Mouse (Mus musculus) forebrain, postnatal 0 days (tissue): ENCODE measurements around the gene Sdhb. TPM values are rescaled to one million over a fixed set of nuclear protein-coding genes. Genes with fewer than 3 reads are reported as not detected.

Source experiments
- ATAC-seq: fragments of 200-750 bp; cut with Nextera tagmentation; 2 replicates; pipeline ENCODE4 v1.8.0; 2017; ENCODE audit warnings: mild to moderate bottlenecking, moderate library complexity
- DNase-seq: peaks from one replicate; pipeline ENCODE4 v3.0.0-alpha.2; 2015
- H3K27ac ChIP-seq: fragments of 300-500 bp; sonication (generic); 2 replicates; pipeline ENCODE4 v1.5.1; 2014; ENCODE audit warnings: low read depth, mild to moderate bottlenecking, antibody characterized with exemption, low read length, moderate library complexity, mixed read lengths
- H3K27me3 ChIP-seq: fragments of 300-500 bp; sonication (generic); 2 replicates; pipeline ENCODE4 v1.6.1; 2014; ENCODE audit warnings: mild to moderate bottlenecking, low read length, mixed read lengths; ENCODE audit not compliant: insufficient read depth
- H3K36me3 ChIP-seq: fragments of 300-500 bp; sonication (generic); 2 replicates; pipeline ENCODE4 v1.6.1; 2014; ENCODE audit warnings: mild to moderate bottlenecking, moderate library complexity; ENCODE audit not compliant: insufficient read depth
- H3K4me1 ChIP-seq: fragments of 300-500 bp; sonication (generic); 2 replicates; pipeline ENCODE4 v1.6.1; 2014; ENCODE audit warnings: antibody characterized with exemption; ENCODE audit not compliant: insufficient read depth
- H3K4me2 ChIP-seq: fragments of 300-500 bp; sonication (generic); 2 replicates; pipeline ENCODE4 v1.6.1; 2014; ENCODE audit warnings: low read depth, mild to moderate bottlenecking, moderate library complexity
- H3K4me3 ChIP-seq: fragments of 300-500 bp; sonication (generic); 2 replicates; pipeline ENCODE4 v1.5.1; 2014; ENCODE audit warnings: low read depth, low read length, mixed read lengths
- H3K9ac ChIP-seq: fragments of 300-500 bp; sonication (generic); 2 replicates; pipeline ENCODE4 v1.6.1; 2014; ENCODE audit warnings: mild to moderate bottlenecking
- H3K9me3 ChIP-seq: fragments of 300-500 bp; sonication (generic); 2 replicates; pipeline ENCODE4 v1.6.1; 2016; ENCODE audit warnings: low read length
- CTCF ChIP-seq: sonication (generic); IDR thresholded peaks from 2 replicates; pipeline ENCODE4 v1.5.1; 2016; ENCODE audit warnings: antibody characterized with exemption, control low read depth, low read depth
- WGBS: fragments of 180-500 bp; shearing (Covaris S2); extraction: QIAGEN DNeasy Blood & Tissue Kit; methylation state at CpG from one replicate; pipeline ENCODE4 v1.1.7; 2014; 5-methylcytosine and 5-hydroxymethylcytosine counted together
- polyA plus RNA-seq: library from polyadenylated mRNA; unstranded; fragments of >200 nt; fragmentation: Nextera tagmentation; extraction: Ambion mirVana; gene quantifications from 2 replicates; pipeline ENCODE4 v1.2.1, GENCODE M21; 2015
- total RNA-seq: library from RNA; depleted of rRNA; stranded (reverse); fragments of >200 nt; gene quantifications from 2 replicates; pipeline ENCODE4 v1.2.3, GENCODE M21; 2014; rRNA removed

The Sdhb gene
- total and polyA plus RNA-seq, 2 experiments from 2014 or later: 254 to 564 TPM

DNA sequence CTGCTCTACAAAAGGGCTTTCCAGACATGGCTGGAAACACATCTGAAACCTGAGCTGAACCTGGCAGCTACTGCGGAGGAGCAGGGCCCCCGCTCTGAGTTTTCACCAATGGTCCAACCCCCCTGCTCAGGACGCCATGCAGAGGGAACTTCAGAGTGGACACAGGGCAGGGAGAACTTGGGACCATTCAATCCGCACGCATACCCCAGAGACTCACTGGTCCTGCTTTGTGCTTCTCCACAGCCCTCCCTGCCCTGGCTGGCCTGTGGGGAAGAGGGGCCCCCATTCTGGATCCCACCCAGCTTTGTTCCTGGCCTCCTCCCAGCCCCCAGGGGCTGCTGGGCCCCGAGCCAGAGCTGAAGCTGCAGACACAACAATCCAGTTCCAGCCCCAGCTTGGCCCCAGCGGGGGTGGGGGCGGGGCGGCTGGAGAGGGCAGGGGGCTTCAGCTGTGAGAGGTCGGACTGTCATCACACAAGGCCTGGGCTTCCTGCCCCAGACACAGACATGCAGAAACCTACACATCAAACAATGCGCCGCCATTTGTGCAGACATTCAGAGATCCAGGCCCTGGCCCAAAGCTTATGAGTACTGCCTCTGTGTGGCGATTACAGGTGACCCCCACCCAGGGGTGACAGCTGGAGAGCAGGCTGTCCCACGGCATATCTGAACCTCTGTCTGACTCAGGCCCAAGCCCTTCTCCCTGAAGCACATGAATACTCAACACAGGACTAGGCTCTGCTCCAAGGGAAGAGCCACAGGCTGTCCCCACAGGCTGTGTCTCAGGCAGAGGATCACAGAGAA is 60.0 kb downstream of the Sdhb start:
- no peak for TF ChIP-seq CTCF
- Histone ChIP-seq H3K27me3 (no peaks in the 10 kb centered on the region), H3K9me3 (no peaks in the 10 kb centered on the region), H3K4me2 (no peak overlapping the region), H3K4me3 (no peak overlapping the region), H3K36me3 (peaks cover 15% of the 10 kb centered on the region), H3K4me1 (peaks cover 9% of the 10 kb centered on the region; the same call in 1 of the 2 replicates), H3K9ac (peak overlapping the region; percentile 10; the same call in 1 of the 2 replicates), H3K27ac (peak overlapping the region; percentile 77)
- 12% methylated on average over 14 of the region's 14 CpGs for WGBS
- DNase-seq (peak; percentile 80), ATAC-seq (peak; percentile 68)

DNA sequence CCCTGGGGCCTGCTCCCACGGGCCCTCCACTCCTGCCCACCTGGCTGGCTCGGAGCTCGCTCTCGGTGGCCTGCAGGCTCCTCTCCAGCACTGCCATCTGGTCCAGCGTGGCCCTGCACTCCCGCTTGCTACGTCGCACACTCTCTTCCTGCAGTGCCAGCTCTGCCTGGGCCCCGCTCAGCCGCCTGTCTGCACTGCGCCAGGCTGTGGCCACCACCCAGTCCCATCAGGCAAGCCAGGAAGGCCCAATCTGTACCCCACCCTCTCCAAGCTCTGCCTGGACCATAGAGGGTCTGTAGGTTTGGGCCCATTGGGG is 60.6 kb downstream of the Sdhb start:
- 18% methylated on average over 11 of the region's 11 CpGs for WGBS
- no peaks in the 10 kb centered on the region for H3K27me3 ChIP-seq
- H3K9me3 ChIP-seq: no peaks in the 10 kb centered on the region
- peak overlapping the region; percentile 77 for H3K27ac ChIP-seq
- no peak for TF ChIP-seq CTCF
- peaks cover 9% of the 10 kb centered on the region; the same call in 1 of the 2 replicates for H3K4me1 ChIP-seq
- no peak overlapping the region for H3K4me3 ChIP-seq
- no peak overlapping the region for H3K4me2 ChIP-seq
- peaks cover 11% of the 10 kb centered on the region; the same call in 1 of the 2 replicates for H3K36me3 ChIP-seq
- peak overlapping the region; percentile 10; the same call in 1 of the 2 replicates for H3K9ac ChIP-seq
- peak; percentile 29 for ATAC-seq
- DNase-seq: no peak

DNA sequence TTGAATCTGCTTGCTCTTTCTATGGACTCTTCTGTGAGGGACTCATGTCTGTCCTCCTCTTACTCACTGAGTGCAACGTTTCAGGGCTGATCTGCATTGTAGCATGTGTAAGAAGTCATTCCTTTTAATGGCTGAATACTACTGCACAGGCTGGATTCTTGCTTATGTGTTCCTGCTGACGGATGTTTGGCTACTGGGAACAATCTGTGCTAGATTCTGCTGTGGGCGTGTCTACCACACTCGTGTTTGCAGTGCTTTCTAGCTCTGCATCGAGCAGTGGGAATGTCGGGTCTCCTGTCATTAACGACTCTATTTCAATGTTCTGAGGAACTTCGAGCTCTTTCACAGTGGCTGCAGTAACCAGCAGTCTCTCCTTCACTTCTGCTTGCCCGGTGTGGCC is 63.0 kb downstream of the Sdhb start:
- Histone ChIP-seq H3K9ac (no peak overlapping the region), H3K4me2 (no peak overlapping the region), H3K4me1 (peaks cover 9% of the 10 kb centered on the region; the same call in 1 of the 2 replicates), H3K9me3 (no peaks in the 10 kb centered on the region), H3K27me3 (no peaks in the 10 kb centered on the region), H3K27ac (no peak overlapping the region), H3K4me3 (no peak overlapping the region), H3K36me3 (peaks cover 18% of the 10 kb centered on the region; the same call in 1 of the 2 replicates)
- TF ChIP-seq CTCF: no peak
- 65% methylated on average over 9 of the region's 9 CpGs for WGBS
- ATAC-seq (no peak), DNase-seq (no peak)

DNA sequence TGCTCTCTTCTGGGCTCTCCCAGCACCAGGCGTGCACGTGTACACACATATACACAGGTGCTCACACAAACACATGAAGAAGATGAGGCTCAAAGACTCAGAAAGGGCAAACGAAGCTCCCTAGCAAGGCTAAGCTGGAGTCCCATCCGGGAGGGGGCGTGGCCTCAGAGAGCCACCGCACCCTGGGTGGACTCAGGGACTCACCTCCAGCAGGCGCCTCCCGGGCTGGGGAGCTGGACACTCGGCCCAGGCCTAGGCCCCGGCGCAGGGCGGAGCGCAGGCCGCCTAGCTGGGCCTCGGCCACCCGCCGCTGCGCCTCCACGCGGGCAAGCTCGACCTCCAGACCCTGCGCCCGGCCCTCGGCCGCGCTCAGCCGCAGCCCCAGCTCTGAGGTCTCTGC is 64.0 kb downstream of the Sdhb start:
- peaks cover 27% of the 10 kb centered on the region; the same call in 1 of the 2 replicates for H3K36me3 ChIP-seq

More for the DNA sequence above, 64.0 kb downstream of the Sdhb start:
- no peak overlapping the region for H3K27ac ChIP-seq
- ATAC-seq (no peak), DNase-seq (no peak)
- 88% methylated on average over 21 of the region's 27 CpGs for WGBS
- H3K9me3 ChIP-seq: no peaks in the 10 kb centered on the region
- H3K4me2 ChIP-seq: no peak overlapping the region
- H3K27me3 ChIP-seq: no peaks in the 10 kb centered on the region
- H3K4me3 ChIP-seq: no peak overlapping the region
- no peak overlapping the region for H3K9ac ChIP-seq
- TF ChIP-seq CTCF: no peak
- H3K4me1 ChIP-seq: peaks cover 9% of the 10 kb centered on the region; the same call in 1 of the 2 replicates

Other genes with a start within 250 kb of the Sdhb start
- gene Padi6, start 218.6 kb upstream of the Sdhb start, total RNA-seq: 0.08 TPM in 1 of 2 replicates, not detected in the other
- 0.11 and 0.18 TPM in 2 replicates for gene Padi6, start 218.6 kb upstream of the Sdhb start, polyA plus RNA-seq
- not detected in 2 replicates for gene Padi4, start 187.0 kb upstream of the Sdhb start, total RNA-seq
- gene Padi4, start 187.0 kb upstream of the Sdhb start, polyA plus RNA-seq: 0.06 TPM in 2 replicates
- not detected in 2 replicates for gene Padi3, start 150.6 kb upstream of the Sdhb start, total RNA-seq
- 0.06 TPM in 1 of 2 replicates, not detected in the other for gene Padi3, start 150.6 kb upstream of the Sdhb start, polyA plus RNA-seq
- gene Padi1, start 115.4 kb upstream of the Sdhb start, total RNA-seq: 0.08 and 0.10 TPM in 2 replicates
- 0.06 and 0.08 TPM in 2 replicates for gene Padi1, start 115.4 kb upstream of the Sdhb start, polyA plus RNA-seq
- 1.1 and 1.8 TPM in 2 replicates for gene Padi2, start 54.9 kb upstream of the Sdhb start, total RNA-seq
- 1.2 and 1.3 TPM in 2 replicates for gene Padi2, start 54.9 kb upstream of the Sdhb start, polyA plus RNA-seq
- 205 and 251 TPM in 2 replicates for gene Atp13a2, start 25.7 kb downstream of the Sdhb start, total RNA-seq
- 119 and 141 TPM in 2 replicates for gene Atp13a2, start 25.7 kb downstream of the Sdhb start, polyA plus RNA-seq
- gene Mfap2, start 49.2 kb downstream of the Sdhb start, total RNA-seq: 22.2 and 25.1 TPM in 2 replicates
- gene Mfap2, start 49.2 kb downstream of the Sdhb start, polyA plus RNA-seq: 124 and 148 TPM in 2 replicates
- 29.9 and 43.0 TPM in 2 replicates for gene Crocc, start 99.3 kb downstream of the Sdhb start, total RNA-seq
- 3.5 and 3.8 TPM in 2 replicates for gene Crocc, start 99.3 kb downstream of the Sdhb start, polyA plus RNA-seq
- 49.6 and 51.1 TPM in 2 replicates for gene Necap2, start 117.2 kb downstream of the Sdhb start, total RNA-seq
- gene Necap2, start 117.2 kb downstream of the Sdhb start, polyA plus RNA-seq: 38.9 and 43.0 TPM in 2 replicates
- gene Spata21, start 127.1 kb downstream of the Sdhb start, total RNA-seq: 0.08 and 0.67 TPM in 2 replicates
- 0.31 and 0.68 TPM in 2 replicates for gene Spata21, start 127.1 kb downstream of the Sdhb start, polyA plus RNA-seq
- 57.8 and 60.5 TPM in 2 replicates for gene Szrd1, start 178.6 kb downstream of the Sdhb start, total RNA-seq
- gene Szrd1, start 178.6 kb downstream of the Sdhb start, polyA plus RNA-seq: 17.2 and 17.5 TPM in 2 replicates
- 12.4 and 18.0 TPM in 2 replicates for gene Fbxo42, start 186.7 kb downstream of the Sdhb start, total RNA-seq
- gene Fbxo42, start 186.7 kb downstream of the Sdhb start, polyA plus RNA-seq: 9.9 and 13.1 TPM in 2 replicates